Mouse (Mus musculus): ENCODE results near the gene Gm38119.

DNA sequence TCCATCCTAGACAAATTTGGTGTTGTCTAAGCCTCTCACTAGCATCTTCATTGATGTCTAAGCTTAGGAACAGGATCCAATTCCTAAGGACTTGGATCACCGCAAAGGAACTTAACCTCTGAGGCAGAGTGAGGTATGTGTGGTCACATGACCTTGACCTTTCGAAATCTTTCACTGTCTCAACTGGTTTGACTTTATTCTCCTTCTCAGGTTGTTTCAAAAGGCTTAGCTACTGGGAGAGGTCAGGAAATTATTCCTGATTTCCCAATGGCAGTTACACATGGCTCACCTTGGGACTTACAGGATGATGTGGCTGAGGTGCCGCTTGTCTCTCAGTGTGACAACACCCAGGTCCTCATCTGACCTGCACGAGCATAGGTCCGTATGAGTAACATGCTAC, 16.3 kb downstream of the Gm38119 start:
- TF ChIP-seq CTCF (IDR thresholded peaks at IDR 0.05; ENCODE audit: borderline replicate concordance, insufficient read depth, low read length) (no peak), POLR2A (IDR thresholded peaks at IDR 0.05; ENCODE audit: low read depth, low read length) (no peak)

Measured in embryonic fibroblast, embryonic 13.5 days (primary cell).